Mouse (Mus musculus) limb, embryonic 14.5 days (tissue): Measurements from ENCODE around the gene Plekha7. TPM values are rescaled to one million over a fixed set of nuclear protein-coding genes. Genes with fewer than 3 reads are reported as not detected.

Experiments
- ATAC-seq: fragments of 200-750 bp; cut with Nextera tagmentation; 2 replicates; pipeline ENCODE4 v1.8.0; 2017; ENCODE audit warnings: low read depth, moderate number of reproducible peaks, moderate TSS enrichment; ENCODE audit not compliant: low FRiP score
- DNase-seq: peaks from one replicate; pipeline ENCODE4 v3.0.0-alpha.2; 2015; ENCODE audit warnings: low spot score
- H3K27ac ChIP-seq: fragments of 300-500 bp; sonication (generic); replicated peaks from 2 replicates; pipeline ENCODE4 v1.5.1; 2014; ENCODE audit warnings: low read depth, mild to moderate bottlenecking, low read length, moderate library complexity, mixed read lengths
- H3K27me3 ChIP-seq: fragments of 300-500 bp; sonication (generic); 2 replicates; pipeline ENCODE4 v1.6.1; 2014; ENCODE audit warnings: low read length, mixed read lengths; ENCODE audit not compliant: control insufficient read depth, insufficient read depth
- H3K36me3 ChIP-seq: fragments of 300-500 bp; sonication (generic); 2 replicates; pipeline ENCODE4 v1.6.1; 2014; ENCODE audit warnings: mild to moderate bottlenecking, low read length, moderate library complexity, mixed read lengths; ENCODE audit not compliant: control insufficient read depth, insufficient read depth
- H3K4me1 ChIP-seq: fragments of 300-500 bp; sonication (generic); 2 replicates; pipeline ENCODE4 v1.6.1; 2014; ENCODE audit warnings: antibody characterized with exemption, low read length, mixed read lengths; ENCODE audit not compliant: control insufficient read depth, insufficient read depth
- H3K4me2 ChIP-seq: fragments of 300-500 bp; sonication (generic); replicated peaks from 2 replicates; pipeline ENCODE4 v1.6.1; 2014; ENCODE audit warnings: low read depth, mild to moderate bottlenecking, low read length, moderate library complexity; ENCODE audit not compliant: severe bottlenecking
- H3K4me3 ChIP-seq: fragments of 300-500 bp; sonication (generic); replicated peaks from 2 replicates; pipeline ENCODE4 v1.5.1; 2014; ENCODE audit warnings: low read length
- H3K9ac ChIP-seq: fragments of 300-500 bp; sonication (generic); 2 replicates; pipeline ENCODE4 v1.6.1; 2014; ENCODE audit warnings: mild to moderate bottlenecking, low read depth, low read length, moderate library complexity; ENCODE audit not compliant: severe bottlenecking
- H3K9me3 ChIP-seq: fragments of 300-500 bp; sonication (generic); 2 replicates; pipeline ENCODE4 v1.6.1; 2016; ENCODE audit warnings: low read length; ENCODE audit not compliant: control insufficient read depth
- POLR2A ChIP-seq: fragments of 200-500 bp; IDR thresholded peaks from 2 replicates; pipeline ENCODE4 v1.8.0; 2012; ENCODE audit warnings: inconsistent platforms, mild to moderate bottlenecking, moderate library complexity, borderline replicate concordance; ENCODE audit not compliant: insufficient read depth, insufficient read length; ENCODE audit errors: extremely low read depth
- WGBS: fragments of 180-500 bp; shearing (Covaris S2); extraction: QIAGEN DNeasy Blood & Tissue Kit; methylation state at CpG from one replicate; pipeline ENCODE4 v1.1.7; 2014; 5-methylcytosine and 5-hydroxymethylcytosine counted together
- polyA plus RNA-seq, 2 experiments: library from polyadenylated mRNA; depleted of rRNA in 1 of 2; stranded (reverse) in 1 of 2; unstranded in 1 of 2; fragments of >200 nt; fragmentation: Nextera tagmentation in 1 of 2; extraction: Ambion mirVana in 1 of 2; gene quantifications; 2 replicates each; pipeline versions ENCODE4 v1.2.1 to v1.2.3; 2012 to 2014

Plekha7 gene
- polyA plus RNA-seq, 2 experiments = 9.9 to 14.3 TPM

DNA sequence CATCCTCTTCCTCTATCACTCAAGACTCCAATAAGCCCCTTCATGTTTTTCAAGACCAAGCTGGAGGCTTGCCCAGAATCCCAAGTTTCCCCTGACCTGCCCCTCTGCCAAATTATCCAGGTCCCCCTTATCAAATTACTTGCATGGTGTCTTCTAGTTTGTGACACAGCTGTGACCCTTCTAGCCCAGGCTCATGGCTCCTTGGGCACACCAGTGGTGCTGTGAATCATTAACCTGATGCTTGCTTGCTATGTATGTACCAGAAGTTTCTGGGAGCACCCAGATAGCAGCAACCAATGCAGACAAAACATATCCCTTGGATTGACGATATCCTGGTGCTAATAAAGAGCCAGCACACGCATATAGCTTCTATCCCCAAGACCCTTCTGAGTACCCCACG, 19.2 kb downstream of the Plekha7 start:
- peaks cover 11% of the 10 kb centered on the region for H3K4me1 ChIP-seq
- WGBS = 92% methylated on average over 3 of the region's 3 CpGs
- no peak overlapping the region for H3K9ac ChIP-seq
- no peaks in the 10 kb centered on the region for H3K9me3 ChIP-seq
- DNase-seq = no peak
- H3K27ac ChIP-seq = no peak overlapping the region
- ATAC-seq = no peak
- H3K36me3 ChIP-seq = no peaks in the 10 kb centered on the region
- H3K4me3 ChIP-seq = no peak overlapping the region
- H3K27me3 ChIP-seq = no peaks in the 10 kb centered on the region
- no peak overlapping the region for H3K4me2 ChIP-seq
- TF ChIP-seq POLR2A = no peak

DNA sequence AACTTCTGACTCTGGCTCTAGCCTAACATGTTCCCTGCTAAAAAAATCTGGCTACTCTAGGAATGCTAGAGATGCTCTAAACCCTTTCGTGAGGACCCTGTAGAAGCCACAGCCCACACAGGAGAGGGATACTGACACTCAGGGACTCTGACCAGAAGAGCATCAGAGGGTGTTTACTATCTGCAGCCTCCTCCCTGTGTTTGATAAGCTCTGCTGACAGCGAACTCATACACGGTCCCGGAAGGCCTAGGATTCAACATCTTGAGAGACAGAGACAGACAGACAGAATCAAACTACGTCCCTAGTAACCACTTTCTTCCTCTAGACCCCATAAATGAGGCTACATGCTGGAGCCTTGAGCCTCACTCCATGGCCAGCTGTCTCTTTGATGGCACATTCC, 20.2 kb downstream of the Plekha7 start:
- H3K27ac ChIP-seq = no peak overlapping the region
- no peak for DNase-seq
- no peak overlapping the region for H3K4me3 ChIP-seq
- no peaks in the 10 kb centered on the region for H3K27me3 ChIP-seq
- H3K4me1 ChIP-seq = peaks cover 11% of the 10 kb centered on the region
- H3K4me2 ChIP-seq = no peak overlapping the region
- TF ChIP-seq POLR2A = no peak
- no peak for ATAC-seq
- no peak overlapping the region for H3K9ac ChIP-seq
- H3K36me3 ChIP-seq = no peaks in the 10 kb centered on the region
- 79% methylated on average over 5 of the region's 5 CpGs for WGBS
- no peaks in the 10 kb centered on the region for H3K9me3 ChIP-seq

- DNase-seq = peak; percentile 31
- Histone ChIP-seq H3K4me3 (no peak overlapping the region), H3K27me3 (no peaks in the 10 kb centered on the region), H3K4me2 (no peak overlapping the region), H3K36me3 (no peaks in the 10 kb centered on the region), H3K9ac (0 out of 2 replicates have a peak overlapping the region, but pooled peaks have one; percentile 21), H3K4me1 (peaks cover 11% of the 10 kb centered on the region), H3K9me3 (no peaks in the 10 kb centered on the region), H3K27ac (0 out of 2 replicates have a peak overlapping the region, but pooled peaks have one; percentile 5)
- no peak for TF ChIP-seq POLR2A
- 21% methylated on average over 11 of the region's 11 CpGs for WGBS
- ATAC-seq = 0 out of 2 replicates have a peak, but pooled peaks have one; percentile 13
These were observed 21.4 kb downstream of the Plekha7 start for GRCm38 (mm10) chr7:116286611-116287355.

DNA sequence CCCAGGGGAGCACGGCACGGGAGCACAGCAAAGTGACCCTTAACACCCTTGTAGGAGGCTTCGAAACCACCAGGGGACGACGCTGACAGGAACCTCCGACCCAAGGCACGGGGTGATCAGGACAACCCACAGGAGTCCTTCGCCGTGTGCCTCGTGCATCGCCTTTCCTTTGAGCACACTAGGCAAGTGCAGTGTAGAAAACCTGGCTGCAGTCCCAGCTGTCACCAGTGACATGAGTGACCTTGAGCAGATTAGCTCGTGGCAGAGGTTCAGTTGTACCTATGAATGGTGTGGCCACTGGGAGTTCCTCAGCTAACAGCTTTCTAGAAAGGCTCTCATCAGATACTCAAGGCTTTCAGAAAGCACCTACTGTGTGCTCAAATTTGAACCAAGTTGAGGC, 22.0 kb downstream of the Plekha7 start:
- no peaks in the 10 kb centered on the region for H3K27me3 ChIP-seq

GRCm38 (mm10) chr7:116285216-116285615, 23.0 kb downstream of the Plekha7 start:
- DNase-seq (no peak), ATAC-seq (no peak)
- Histone ChIP-seq H3K36me3 (no peaks in the 10 kb centered on the region), H3K4me3 (no peak overlapping the region), H3K4me1 (peaks cover 11% of the 10 kb centered on the region), H3K27ac (no peak overlapping the region), H3K27me3 (no peaks in the 10 kb centered on the region), H3K4me2 (no peak overlapping the region), H3K9me3 (no peaks in the 10 kb centered on the region), H3K9ac (no peak overlapping the region)
- no peak for TF ChIP-seq POLR2A
- 58% methylated on average over 1 of the region's 1 CpGs for WGBS

More for the DNA sequence above, 22.0 kb downstream of the Plekha7 start:
- ATAC-seq = no peak
- TF ChIP-seq POLR2A = no peak
- H3K4me1 ChIP-seq = peaks cover 11% of the 10 kb centered on the region
- 0 out of 2 replicates have a peak overlapping the region, but pooled peaks have one; percentile 5 for H3K27ac ChIP-seq
- H3K4me3 ChIP-seq = no peak overlapping the region
- H3K36me3 ChIP-seq = no peaks in the 10 kb centered on the region
- 70% methylated on average over 12 of the region's 12 CpGs for WGBS
- no peak overlapping the region for H3K4me2 ChIP-seq
- no peak overlapping the region for H3K9ac ChIP-seq
- DNase-seq = no peak
- no peaks in the 10 kb centered on the region for H3K9me3 ChIP-seq
